Mouse (Mus musculus) Patski (cell line): ENCODE results near the gene Afm. TPM values are rescaled to one million over a fixed set of nuclear protein-coding genes. Genes with fewer than 3 reads are reported as not detected.

Experiments used
- ATAC-seq: fragments of 100-300 bp; one replicate; pipeline ENCODE4 v1.8.0; 2021
- CTCF ChIA-PET: fragments of 350-600 bp; sonication (Branson Sonifier 250); formaldehyde crosslinking; loops from one replicate; lab custom pipeline; 2022; ENCODE audit warnings: inconsistent platforms; lab: Charles Lee
- POLR2A ChIA-PET: fragments of 350-600 bp; sonication (Branson Sonifier 250); formaldehyde crosslinking; loops from one replicate; lab custom pipeline; 2022; ENCODE audit warnings: antibody characterized with exemption, inconsistent platforms; lab: Charles Lee
- DNase-seq: peaks from one replicate; pipeline ENCODE4 v3.0.0-alpha.2; 2011; ENCODE audit warnings: low read depth, low spot score
- H3K27me3 ChIP-seq: fragments of 371-371 bp; one replicate; pipeline ENCODE4 v1.5.1; 2021
- CTCF ChIP-seq: fragments of 100-300 bp; IDR thresholded peaks from one replicate; pipeline ENCODE4 v1.5.1; 2021
- in situ Hi-C: fragments of 300-500 bp; cut with MboI; formaldehyde crosslinking; loops from 3 replicates; pipeline ENCODE4 v1.11.1; 2018; ENCODE audit warnings: low pct_unique_long_range_greater_than_20kb, mixed read lengths
- polyA plus RNA-seq: library from polyadenylated mRNA; unstranded; gene quantifications from one replicate; pipeline ENCODE4 v1.2.3, GENCODE M21; 2021

The Afm gene
- polyA plus RNA-seq, 1 experiment from 2014 or later: 0.14 TPM

- no peak for TF ChIP-seq CTCF
- POLR2A ChIA-PET: no interaction called here
- DNase-seq (no peak), ATAC-seq (no peak)
- in situ Hi-C loops: loop anchor here (10.0 kb wide), 1 partner anchor 193 kb away; no protein-coding TSS in a partner anchor
- no peaks in the 10 kb centered on the region for H3K27me3 ChIP-seq
- CTCF ChIA-PET: interaction anchor here (0.9 to 2.2 kb wide), 3 partner anchors 9 to 15 kb away, joined by 3 to 11 read pairs (median 4); no protein-coding TSS in a partner anchor
Observed at GRCm38 (mm10) chr5:90577751-90578150, 59.0 kb downstream of the Afm start.

- in situ Hi-C loops: loop anchor here (10.0 kb wide), 1 partner anchor 195 kb away; no protein-coding TSS in a partner anchor
- no peaks in the 10 kb centered on the region for H3K27me3 ChIP-seq
- no peak for DNase-seq
- ChIA-PET CTCF (interaction anchor here (0.7 to 2.3 kb wide), 4 partner anchors 10 to 257 kb away, joined by 3 to 15 read pairs (median 4); no protein-coding TSS in a partner anchor), POLR2A (interaction anchor here (0.6 kb wide), 1 partner anchor 345 kb away, joined by 4 read pairs; no protein-coding TSS in a partner anchor)
- ATAC-seq: no peak
- TF ChIP-seq CTCF: no peak
Observed at GRCm38 (mm10) chr5:90579556-90579955, 60.8 kb downstream of the Afm start.

- TF ChIP-seq CTCF: no peak
- ChIA-PET CTCF (no interaction called here), POLR2A (no interaction called here)
- no peak for DNase-seq
- in situ Hi-C loops: no loop called here
- H3K27me3 ChIP-seq: no peaks in the 10 kb centered on the region
- no peak for ATAC-seq
Observed at GRCm38 (mm10) chr5:90582179-90582578, 63.4 kb downstream of the Afm start.

GRCm38 (mm10) chr5:90584799-90585198 is 66.1 kb downstream of the Afm start:
- H3K27me3 ChIP-seq: no peaks in the 10 kb centered on the region
- CTCF ChIA-PET: interaction anchor here (0.9 to 1.3 kb wide), 2 partner anchors 14 to 83 kb away, joined by 3 to 9 read pairs; no protein-coding TSS in a partner anchor
- no peak for TF ChIP-seq CTCF
- ATAC-seq: no peak
- DNase-seq: no peak
- in situ Hi-C loops: loop anchor here (5.0 kb wide), 1 partner anchor 87 kb away; no protein-coding TSS in a partner anchor
- POLR2A ChIA-PET: no interaction called here

- ATAC-seq: no peak
- POLR2A ChIA-PET: no interaction called here
- no peak for TF ChIP-seq CTCF
- H3K27me3 ChIP-seq: no peaks in the 10 kb centered on the region
- DNase-seq: no peak
- CTCF ChIA-PET: interaction anchor here (0.9 to 3.5 kb wide), 3 partner anchors 9 to 66 kb away, joined by 4 to 18 read pairs (median 4); no protein-coding TSS in a partner anchor
- in situ Hi-C loops: loop anchor here (5.0 kb wide), 1 partner anchor 89 kb away; no protein-coding TSS in a partner anchor
Observed at GRCm38 (mm10) chr5:90586511-90586910, 67.8 kb downstream of the Afm start.

GRCm38 (mm10) chr5:90588104-90588503 is 69.4 kb downstream of the Afm start:
- ChIA-PET CTCF (interaction anchor here (0.6 to 3.5 kb wide), 20 partner anchors 8 to 385 kb away, joined by 3 to 24 read pairs (median 4); no protein-coding TSS in a partner anchor), POLR2A (no interaction called here)
- no peak for DNase-seq
- no peak for TF ChIP-seq CTCF
- ATAC-seq: no peak
- no peaks in the 10 kb centered on the region for H3K27me3 ChIP-seq
- in situ Hi-C loops: loop anchor here (5.0 kb wide), 1 partner anchor 91 kb away; no protein-coding TSS in a partner anchor

GRCm38 (mm10) chr5:90588708-90589595 is 70.2 kb downstream of the Afm start:
- peak; percentile 55 for ATAC-seq
- TF ChIP-seq CTCF: peak; percentile 82
- POLR2A ChIA-PET: interaction anchor here (0.7 kb wide), 1 partner anchor 91 kb away, joined by 3 read pairs; no protein-coding TSS in a partner anchor

GRCm38 (mm10) chr5:90590676-90591075 is 71.9 kb downstream of the Afm start:
- ATAC-seq (peak; percentile 58), DNase-seq (peak; percentile 58)
- ChIA-PET CTCF (interaction anchor here (1.2 to 1.4 kb wide), 3 partner anchors 10 to 90 kb away, joined by 3 read pairs; no protein-coding TSS in a partner anchor), POLR2A (interaction anchor here (0.6 kb wide), 1 partner anchor 55 kb away, joined by 4 read pairs; no protein-coding TSS in a partner anchor)
- no peaks in the 10 kb centered on the region for H3K27me3 ChIP-seq
- TF ChIP-seq CTCF: no peak
- in situ Hi-C loops: loop anchor here (10.0 kb wide), 2 partner anchors 176 to 386 kb away; no protein-coding TSS in a partner anchor

More at GRCm38 (mm10) chr5:90588708-90589595, 70.2 kb downstream of the Afm start:
- CTCF ChIA-PET: interaction anchor here (0.6 to 3.5 kb wide), 29 partner anchors 9 to 386 kb away, joined by 3 to 24 read pairs (median 3); no protein-coding TSS in a partner anchor
- no peaks in the 10 kb centered on the region for H3K27me3 ChIP-seq
- in situ Hi-C loops: loop anchor here (5.0 kb wide), 1 partner anchor 92 kb away; no protein-coding TSS in a partner anchor
- no peak for DNase-seq

GRCm38 (mm10) chr5:90591936-90592335 is 73.2 kb downstream of the Afm start:
- in situ Hi-C loops: loop anchor here (10.0 kb wide), 2 partner anchors 177 to 387 kb away; no protein-coding TSS in a partner anchor
- DNase-seq (no peak), ATAC-seq (no peak)
- no peaks in the 10 kb centered on the region for H3K27me3 ChIP-seq
- TF ChIP-seq CTCF: no peak
- CTCF ChIA-PET: interaction anchor here (1.3 kb wide), 1 partner anchor 61 kb away, joined by 3 read pairs; no protein-coding TSS in a partner anchor
- POLR2A ChIA-PET: no interaction called here

GRCm38 (mm10) chr5:90594945-90595344 is 76.2 kb downstream of the Afm start:
- TF ChIP-seq CTCF: no peak
- POLR2A ChIA-PET: no interaction called here
- H3K27me3 ChIP-seq: no peaks in the 10 kb centered on the region
- CTCF ChIA-PET: interaction anchor here (0.9 kb wide), 1 partner anchor 195 kb away, joined by 3 read pairs; no protein-coding TSS in a partner anchor
- no peak for DNase-seq
- ATAC-seq: no peak
- in situ Hi-C loops: loop anchor here (10.0 kb wide), 2 partner anchors 180 to 390 kb away; no protein-coding TSS in a partner anchor
